Mouse (Mus musculus): Measurements from ENCODE around the gene Slc39a10. TPM values are rescaled to one million over a fixed set of nuclear protein-coding genes. Genes with fewer than 3 reads are reported as not detected.

The Slc39a10 gene
- polyA plus RNA-seq, 1 experiment from 2014 or later, result 98.0 TPM

- no peak overlapping the region for H3K27ac ChIP-seq (replicated peaks; ENCODE audit: low read depth, low read length)
- H3K4me1 ChIP-seq (ENCODE audit: control insufficient read depth, insufficient read depth, low read length), result no peaks in the 10 kb centered on the region
- no peaks in the 10 kb centered on the region for H3K9me3 ChIP-seq (ENCODE audit: control insufficient read depth, low read length)
- H3K4me3 ChIP-seq (replicated peaks; ENCODE audit: low read depth, low read length), result no peak overlapping the region
- DNase-seq, result no peak
- H3K27me3 ChIP-seq (ENCODE audit: control insufficient read depth, insufficient read depth, low read length), result no peaks in the 10 kb centered on the region
- H3K9ac ChIP-seq (replicated peaks; ENCODE audit: low read length), result no peak overlapping the region
- no peak overlapping the region for H3K4me2 ChIP-seq (ENCODE audit: low read length)
- H3K36me3 ChIP-seq (ENCODE audit: control insufficient read depth, insufficient read depth, low read length), result no peaks in the 10 kb centered on the region
- no peak; the same call in 1 of the 2 replicates for ATAC-seq (ENCODE audit: low FRiP score, low TSS enrichment)
- 76% methylated on average over 9 of the region's 9 CpGs for WGBS
Measured at GRCm38 (mm10) chr1:46886091-46886490, 6.6 kb downstream of the Slc39a10 start.

GRCm38 (mm10) chr1:46885231-46885630 lies 7.4 kb downstream of the Slc39a10 start:
- DNase-seq, result peak; percentile 11
- Histone ChIP-seq H3K36me3 (ENCODE audit: control insufficient read depth, insufficient read depth, low read length) (no peaks in the 10 kb centered on the region), H3K27ac (replicated peaks; ENCODE audit: low read depth, low read length) (no peak overlapping the region), H3K9me3 (ENCODE audit: control insufficient read depth, low read length) (no peaks in the 10 kb centered on the region), H3K4me2 (ENCODE audit: low read length) (no peak overlapping the region), H3K27me3 (ENCODE audit: control insufficient read depth, insufficient read depth, low read length) (no peaks in the 10 kb centered on the region), H3K9ac (replicated peaks; ENCODE audit: low read length) (no peak overlapping the region), H3K4me3 (replicated peaks; ENCODE audit: low read depth, low read length) (no peak overlapping the region), H3K4me1 (ENCODE audit: control insufficient read depth, insufficient read depth, low read length) (no peaks in the 10 kb centered on the region)
- 32% methylated on average over 3 of the region's 3 CpGs for WGBS
- ATAC-seq (ENCODE audit: low FRiP score, low TSS enrichment), result no peak

GRCm38 (mm10) chr1:46879951-46880350 lies 12.7 kb downstream of the Slc39a10 start:
- H3K36me3 ChIP-seq (ENCODE audit: control insufficient read depth, insufficient read depth, low read length), result no peaks in the 10 kb centered on the region
- DNase-seq (no peak), ATAC-seq (ENCODE audit: low FRiP score, low TSS enrichment) (no peak)
- no peak overlapping the region for H3K9ac ChIP-seq (replicated peaks; ENCODE audit: low read length)
- H3K4me2 ChIP-seq (ENCODE audit: low read length), result no peak overlapping the region
- H3K27me3 ChIP-seq (ENCODE audit: control insufficient read depth, insufficient read depth, low read length), result no peaks in the 10 kb centered on the region
- no peak overlapping the region for H3K4me3 ChIP-seq (replicated peaks; ENCODE audit: low read depth, low read length)
- no peaks in the 10 kb centered on the region for H3K9me3 ChIP-seq (ENCODE audit: control insufficient read depth, low read length)
- no peak overlapping the region for H3K27ac ChIP-seq (replicated peaks; ENCODE audit: low read depth, low read length)
- H3K4me1 ChIP-seq (ENCODE audit: control insufficient read depth, insufficient read depth, low read length), result no peaks in the 10 kb centered on the region

GRCm38 (mm10) chr1:46873770-46874169 lies 18.9 kb downstream of the Slc39a10 start:
- 81% methylated on average over 3 of the region's 3 CpGs for WGBS

GRCm38 (mm10) chr1:46869788-46870187 lies 22.9 kb downstream of the Slc39a10 start:
- DNase-seq (no peak), ATAC-seq (ENCODE audit: low FRiP score, low TSS enrichment) (no peak)
- H3K4me2 ChIP-seq (ENCODE audit: low read length), result no peak overlapping the region
- no peak overlapping the region for H3K9ac ChIP-seq (replicated peaks; ENCODE audit: low read length)
- H3K9me3 ChIP-seq (ENCODE audit: control insufficient read depth, low read length), result no peaks in the 10 kb centered on the region
- H3K27me3 ChIP-seq (ENCODE audit: control insufficient read depth, insufficient read depth, low read length), result no peaks in the 10 kb centered on the region
- no peak overlapping the region for H3K27ac ChIP-seq (replicated peaks; ENCODE audit: low read depth, low read length)
- H3K4me3 ChIP-seq (replicated peaks; ENCODE audit: low read depth, low read length), result no peak overlapping the region
- no peaks in the 10 kb centered on the region for H3K36me3 ChIP-seq (ENCODE audit: control insufficient read depth, insufficient read depth, low read length)
- H3K4me1 ChIP-seq (ENCODE audit: control insufficient read depth, insufficient read depth, low read length), result no peaks in the 10 kb centered on the region

More at GRCm38 (mm10) chr1:46873770-46874169, 18.9 kb downstream of the Slc39a10 start:
- no peaks in the 10 kb centered on the region for H3K27me3 ChIP-seq (ENCODE audit: control insufficient read depth, insufficient read depth, low read length)
- ATAC-seq (ENCODE audit: low FRiP score, low TSS enrichment) (no peak), DNase-seq (no peak)
- H3K4me3 ChIP-seq (replicated peaks; ENCODE audit: low read depth, low read length), result no peak overlapping the region
- H3K9ac ChIP-seq (replicated peaks; ENCODE audit: low read length), result no peak overlapping the region
- H3K27ac ChIP-seq (replicated peaks; ENCODE audit: low read depth, low read length), result no peak overlapping the region
- no peaks in the 10 kb centered on the region for H3K4me1 ChIP-seq (ENCODE audit: control insufficient read depth, insufficient read depth, low read length)
- no peaks in the 10 kb centered on the region for H3K36me3 ChIP-seq (ENCODE audit: control insufficient read depth, insufficient read depth, low read length)
- H3K9me3 ChIP-seq (ENCODE audit: control insufficient read depth, low read length), result no peaks in the 10 kb centered on the region
- H3K4me2 ChIP-seq (ENCODE audit: low read length), result no peak overlapping the region

GRCm38 (mm10) chr1:46864175-46864885 lies 28.3 kb downstream of the Slc39a10 start:
- ATAC-seq (ENCODE audit: low FRiP score, low TSS enrichment) (peak; percentile 4; the same call in 1 of the 2 replicates), DNase-seq (no peak)
- H3K9me3 ChIP-seq (ENCODE audit: control insufficient read depth, low read length), result no peaks in the 10 kb centered on the region
- no peaks in the 10 kb centered on the region for H3K4me1 ChIP-seq (ENCODE audit: control insufficient read depth, insufficient read depth, low read length)
- no peak overlapping the region for H3K27ac ChIP-seq (replicated peaks; ENCODE audit: low read depth, low read length)
- no peak overlapping the region for H3K4me2 ChIP-seq (ENCODE audit: low read length)
- no peaks in the 10 kb centered on the region for H3K36me3 ChIP-seq (ENCODE audit: control insufficient read depth, insufficient read depth, low read length)
- H3K9ac ChIP-seq (replicated peaks; ENCODE audit: low read length), result no peak overlapping the region
- no peaks in the 10 kb centered on the region for H3K27me3 ChIP-seq (ENCODE audit: control insufficient read depth, insufficient read depth, low read length)
- WGBS, result 89% methylated on average over 7 of the region's 7 CpGs
- no peak overlapping the region for H3K4me3 ChIP-seq (replicated peaks; ENCODE audit: low read depth, low read length)

GRCm38 (mm10) chr1:46863434-46863833 lies 29.2 kb downstream of the Slc39a10 start:
- Histone ChIP-seq H3K36me3 (ENCODE audit: control insufficient read depth, insufficient read depth, low read length) (no peaks in the 10 kb centered on the region), H3K27me3 (ENCODE audit: control insufficient read depth, insufficient read depth, low read length) (no peaks in the 10 kb centered on the region), H3K4me3 (replicated peaks; ENCODE audit: low read depth, low read length) (no peak overlapping the region), H3K9ac (replicated peaks; ENCODE audit: low read length) (no peak overlapping the region), H3K27ac (replicated peaks; ENCODE audit: low read depth, low read length) (no peak overlapping the region), H3K4me1 (ENCODE audit: control insufficient read depth, insufficient read depth, low read length) (no peaks in the 10 kb centered on the region), H3K9me3 (ENCODE audit: control insufficient read depth, low read length) (no peaks in the 10 kb centered on the region), H3K4me2 (ENCODE audit: low read length) (no peak overlapping the region)
- WGBS, result 88% methylated on average over 2 of the region's 2 CpGs
- no peak for DNase-seq
- no peak for ATAC-seq (ENCODE audit: low FRiP score, low TSS enrichment)

GRCm38 (mm10) chr1:46860082-46860481 lies 32.6 kb downstream of the Slc39a10 start:
- Histone ChIP-seq H3K27me3 (ENCODE audit: control insufficient read depth, insufficient read depth, low read length) (no peaks in the 10 kb centered on the region), H3K9me3 (ENCODE audit: control insufficient read depth, low read length) (no peaks in the 10 kb centered on the region), H3K9ac (replicated peaks; ENCODE audit: low read length) (no peak overlapping the region), H3K27ac (replicated peaks; ENCODE audit: low read depth, low read length) (no peak overlapping the region), H3K36me3 (ENCODE audit: control insufficient read depth, insufficient read depth, low read length) (no peaks in the 10 kb centered on the region), H3K4me2 (ENCODE audit: low read length) (no peak overlapping the region), H3K4me1 (ENCODE audit: control insufficient read depth, insufficient read depth, low read length) (no peaks in the 10 kb centered on the region), H3K4me3 (replicated peaks; ENCODE audit: low read depth, low read length) (no peak overlapping the region)
- 77% methylated on average over 1 of the region's 1 CpGs for WGBS
- no peak for ATAC-seq (ENCODE audit: low FRiP score, low TSS enrichment)
- DNase-seq, result no peak

GRCm38 (mm10) chr1:46858579-46858978 lies 34.1 kb downstream of the Slc39a10 start:
- 76% methylated on average over 5 of the region's 5 CpGs for WGBS
- Histone ChIP-seq H3K4me3 (replicated peaks; ENCODE audit: low read depth, low read length) (no peak overlapping the region), H3K9me3 (ENCODE audit: control insufficient read depth, low read length) (no peaks in the 10 kb centered on the region), H3K27me3 (ENCODE audit: control insufficient read depth, insufficient read depth, low read length) (no peaks in the 10 kb centered on the region), H3K4me2 (ENCODE audit: low read length) (no peak overlapping the region), H3K27ac (replicated peaks; ENCODE audit: low read depth, low read length) (no peak overlapping the region), H3K9ac (replicated peaks; ENCODE audit: low read length) (no peak overlapping the region), H3K36me3 (ENCODE audit: control insufficient read depth, insufficient read depth, low read length) (no peaks in the 10 kb centered on the region), H3K4me1 (ENCODE audit: control insufficient read depth, insufficient read depth, low read length) (peaks cover 6% of the 10 kb centered on the region; the same call in 1 of the 2 replicates)
- ATAC-seq (ENCODE audit: low FRiP score, low TSS enrichment) (no peak), DNase-seq (no peak)
